Mouse (Mus musculus): Measurements from ENCODE around the gene Tubb4b. TPM values are rescaled to one million over a fixed set of nuclear protein-coding genes. Genes with fewer than 3 reads are reported as not detected.
"Not testable (repeated sequence)": the region's sequence is repeated elsewhere in the genome, so short reads cannot be mapped to it uniquely, and the experiment has no call there.

Gene Tubb4b
- 486 and 513 TPM in 2 replicates for total RNA-seq (2017)

- ATAC-seq (replicated peaks; ENCODE audit: low read depth, poor library complexity, severe bottlenecking), result no peak
These were observed at the start of gene Tubb4b for GRCm38 (mm10) chr2:25224492-25224765. Gene Tubb4b (minus strand): TSS chr2:25224702.

GRCm38 (mm10) chr2:25273010-25273409, 48.5 kb upstream of the Tubb4b start:
- no peak for ATAC-seq (replicated peaks; ENCODE audit: low read depth, poor library complexity, severe bottlenecking)

GRCm38 (mm10) chr2:25272515-25272914, 48.0 kb upstream of the Tubb4b start:
- ATAC-seq (replicated peaks; ENCODE audit: low read depth, poor library complexity, severe bottlenecking), result no peak

GRCm38 (mm10) chr2:25271827-25272511, 47.5 kb upstream of the Tubb4b start, which contains the start of the genes Ssna1 and Anapc2:
Gene Ssna1 (minus strand): TSS chr2:25272438.
Gene Anapc2 (plus strand): TSS chr2:25272478.
- ATAC-seq (replicated peaks; ENCODE audit: low read depth, poor library complexity, severe bottlenecking), result peak; percentile 93

GRCm38 (mm10) chr2:25267746-25268309, 43.3 kb upstream of the Tubb4b start:
- no peak for ATAC-seq (replicated peaks; ENCODE audit: low read depth, poor library complexity, severe bottlenecking)

- no peak for ATAC-seq (replicated peaks; ENCODE audit: low read depth, poor library complexity, severe bottlenecking)
These were observed 42.7 kb upstream of the Tubb4b start for GRCm38 (mm10) chr2:25267241-25267640.

- no peak for ATAC-seq (replicated peaks; ENCODE audit: low read depth, poor library complexity, severe bottlenecking)
These were observed 42.2 kb upstream of the Tubb4b start for GRCm38 (mm10) chr2:25266720-25267119.

GRCm38 (mm10) chr2:25265897-25266656, 41.6 kb upstream of the Tubb4b start:
- peak; percentile 34; the same call in 1 of the 2 replicates for ATAC-seq (replicated peaks; ENCODE audit: low read depth, poor library complexity, severe bottlenecking)

GRCm38 (mm10) chr2:25264851-25265250, 40.3 kb upstream of the Tubb4b start:
- ATAC-seq (replicated peaks; ENCODE audit: low read depth, poor library complexity, severe bottlenecking), result no peak

GRCm38 (mm10) chr2:25264286-25264660, 39.8 kb upstream of the Tubb4b start:
- no peak for ATAC-seq (replicated peaks; ENCODE audit: low read depth, poor library complexity, severe bottlenecking)

GRCm38 (mm10) chr2:25263623-25264285, 39.3 kb upstream of the Tubb4b start:
- ATAC-seq (replicated peaks; ENCODE audit: low read depth, poor library complexity, severe bottlenecking), result no peak

GRCm38 (mm10) chr2:25262795-25263622, 38.5 kb upstream of the Tubb4b start:
- 0 out of 2 replicates have a peak, but pooled peaks have one; percentile 9 for ATAC-seq (replicated peaks; ENCODE audit: low read depth, poor library complexity, severe bottlenecking)

- ATAC-seq (replicated peaks; ENCODE audit: low read depth, poor library complexity, severe bottlenecking), result peak; percentile 97
These were observed 37.8 kb upstream of the Tubb4b start, which contains the start of gene Tprn for GRCm38 (mm10) chr2:25262291-25262767. Gene Tprn (plus strand): TSS chr2:25262618.

GRCm38 (mm10) chr2:25261870-25262269, 37.4 kb upstream of the Tubb4b start:
- no peak for ATAC-seq (replicated peaks; ENCODE audit: low read depth, poor library complexity, severe bottlenecking)

- no peak for ATAC-seq (replicated peaks; ENCODE audit: low read depth, poor library complexity, severe bottlenecking)
These were observed 34.4 kb upstream of the Tubb4b start for GRCm38 (mm10) chr2:25258887-25259286.

GRCm38 (mm10) chr2:25257250-25257649, 32.7 kb upstream of the Tubb4b start:
- ATAC-seq (replicated peaks; ENCODE audit: low read depth, poor library complexity, severe bottlenecking), result not testable (repeated sequence)

GRCm38 (mm10) chr2:25256443-25257109, 32.1 kb upstream of the Tubb4b start:
- peak; percentile 66 for ATAC-seq (replicated peaks; ENCODE audit: low read depth, poor library complexity, severe bottlenecking)

GRCm38 (mm10) chr2:25255284-25255779, 30.8 kb upstream of the Tubb4b start, which contains the start of gene Tmem203:
Gene Tmem203 (plus strand): TSS chr2:25255439.
- peak; percentile 83 for ATAC-seq (replicated peaks; ENCODE audit: low read depth, poor library complexity, severe bottlenecking)

- no peak for ATAC-seq (replicated peaks; ENCODE audit: low read depth, poor library complexity, severe bottlenecking)
These were observed 27.8 kb upstream of the Tubb4b start for GRCm38 (mm10) chr2:25252331-25252730.
